Mouse (Mus musculus) E14TG2a.4 (cell line): ENCODE results near the gene Mast4.

Experiments
- CTCF ChIP-seq: conservative IDR thresholded peaks from 2 replicates; pipeline ENCODE4 v1.5.1; 2014; ENCODE audit warnings: low read length
- NANOG ChIP-seq: IDR thresholded peaks from 2 replicates; pipeline ENCODE4 v1.6.1; 2014; ENCODE audit warnings: borderline replicate concordance, low read length, mixed read lengths
- POU5F1 ChIP-seq: IDR thresholded peaks from 2 replicates; pipeline ENCODE4 v1.6.1; 2014; ENCODE audit warnings: low read length, borderline replicate concordance

GRCm38 (mm10) chr13:102865971-102866724 is 468.1 kb downstream of the Mast4 start:
- TF ChIP-seq CTCF (no peak), NANOG (no peak), POU5F1 (no peak)
